Mouse (Mus musculus): ENCODE data around the gene Ramp2. TPM values are rescaled to one million over a fixed set of nuclear protein-coding genes. Genes with fewer than 3 reads are reported as not detected.

Ramp2 gene
- polyA plus RNA-seq, 1 experiment from 2014 or later = 100 TPM

DNA sequence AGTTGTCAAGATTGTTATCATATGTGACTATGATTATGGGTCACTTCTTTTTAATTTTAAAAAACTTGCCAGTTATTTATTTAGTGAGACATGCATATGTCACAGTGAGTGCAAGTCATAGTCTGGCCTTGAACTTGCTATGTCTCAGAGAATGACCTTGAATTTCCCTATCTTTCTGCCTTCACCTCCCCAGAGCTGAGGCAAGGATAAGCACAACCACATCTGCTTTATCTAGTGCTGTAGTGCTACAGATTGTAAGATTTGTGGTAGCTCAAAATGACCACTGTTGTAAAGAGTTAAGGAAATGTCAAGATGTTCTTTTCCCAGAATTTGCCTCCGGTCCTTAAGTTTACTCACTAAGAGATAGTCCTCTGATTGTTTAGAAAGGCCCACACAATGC, 12.6 kb upstream of the Ramp2 start:
- H3K27me3 ChIP-seq (replicated peaks; ENCODE audit: control insufficient read depth, insufficient read depth, low read length) = no peaks in the 10 kb centered on the region
- H3K4me3 ChIP-seq (ENCODE audit: low read length) = no peak overlapping the region
- no peaks in the 10 kb centered on the region for H3K9me3 ChIP-seq (ENCODE audit: control insufficient read depth, low read length)
- WGBS = 97% methylated on average over 1 of the region's 1 CpGs
- ATAC-seq = no peak
- H3K4me2 ChIP-seq (ENCODE audit: low read length) = no peak overlapping the region
- no peaks in the 10 kb centered on the region for H3K36me3 ChIP-seq (ENCODE audit: control insufficient read depth, insufficient read depth, low read length)
- no peak overlapping the region for H3K9ac ChIP-seq (ENCODE audit: low read depth, low read length)
- no peak overlapping the region for H3K27ac ChIP-seq (ENCODE audit: low read depth, low read length)
- peaks cover 4% of the 10 kb centered on the region; the same call in 1 of the 2 replicates for H3K4me1 ChIP-seq (ENCODE audit: control insufficient read depth, insufficient read depth, low read depth, low read length)

GRCm38 (mm10) chr11:101234124-101234523, 11.7 kb upstream of the Ramp2 start:
- Histone ChIP-seq H3K4me3 (ENCODE audit: low read length) (no peak overlapping the region), H3K9ac (ENCODE audit: low read depth, low read length) (no peak overlapping the region), H3K27me3 (replicated peaks; ENCODE audit: control insufficient read depth, insufficient read depth, low read length) (no peaks in the 10 kb centered on the region), H3K4me2 (ENCODE audit: low read length) (no peak overlapping the region), H3K27ac (ENCODE audit: low read depth, low read length) (no peak overlapping the region), H3K4me1 (ENCODE audit: control insufficient read depth, insufficient read depth, low read depth, low read length) (peaks cover 3% of the 10 kb centered on the region; the same call in 1 of the 2 replicates), H3K9me3 (ENCODE audit: control insufficient read depth, low read length) (no peaks in the 10 kb centered on the region), H3K36me3 (ENCODE audit: control insufficient read depth, insufficient read depth, low read length) (no peaks in the 10 kb centered on the region)
- ATAC-seq = no peak

DNA sequence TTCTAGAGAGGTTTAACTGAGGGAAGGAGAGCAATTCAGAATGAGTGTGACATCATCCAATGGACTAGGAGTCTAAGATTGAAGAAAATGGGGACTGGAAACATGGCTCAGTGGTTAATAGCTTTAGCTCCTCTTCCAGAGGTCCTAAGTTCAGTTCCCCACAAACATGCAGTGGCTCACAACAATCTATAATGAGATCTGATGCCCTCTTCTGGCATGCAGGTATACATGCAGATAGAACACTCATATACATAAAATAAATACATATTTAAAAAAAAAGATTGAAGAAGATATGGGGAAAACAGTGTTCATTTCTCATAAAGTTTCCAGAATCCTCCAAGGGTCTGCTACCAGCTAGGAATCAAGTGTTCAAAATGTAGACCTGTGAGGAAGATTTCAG, 10.4 kb upstream of the Ramp2 start:
- ATAC-seq = no peak
- H3K36me3 ChIP-seq (ENCODE audit: control insufficient read depth, insufficient read depth, low read length) = no peaks in the 10 kb centered on the region
- H3K9ac ChIP-seq (ENCODE audit: low read depth, low read length) = no peak overlapping the region
- no peak overlapping the region for H3K4me3 ChIP-seq (ENCODE audit: low read length)
- no peak overlapping the region for H3K4me2 ChIP-seq (ENCODE audit: low read length)
- H3K27ac ChIP-seq (ENCODE audit: low read depth, low read length) = no peak overlapping the region
- no peaks in the 10 kb centered on the region for H3K9me3 ChIP-seq (ENCODE audit: control insufficient read depth, low read length)
- no peaks in the 10 kb centered on the region for H3K4me1 ChIP-seq (ENCODE audit: control insufficient read depth, insufficient read depth, low read depth, low read length)
- H3K27me3 ChIP-seq (replicated peaks; ENCODE audit: control insufficient read depth, insufficient read depth, low read length) = no peaks in the 10 kb centered on the region

GRCm38 (mm10) chr11:101236782-101237181, 9.0 kb upstream of the Ramp2 start:
- Histone ChIP-seq H3K9me3 (ENCODE audit: control insufficient read depth, low read length) (no peaks in the 10 kb centered on the region), H3K4me1 (ENCODE audit: control insufficient read depth, insufficient read depth, low read depth, low read length) (no peaks in the 10 kb centered on the region), H3K36me3 (ENCODE audit: control insufficient read depth, insufficient read depth, low read length) (no peaks in the 10 kb centered on the region), H3K4me3 (ENCODE audit: low read length) (no peak overlapping the region), H3K4me2 (ENCODE audit: low read length) (no peak overlapping the region), H3K27me3 (replicated peaks; ENCODE audit: control insufficient read depth, insufficient read depth, low read length) (no peaks in the 10 kb centered on the region), H3K9ac (ENCODE audit: low read depth, low read length) (no peak overlapping the region), H3K27ac (ENCODE audit: low read depth, low read length) (no peak overlapping the region)
- ATAC-seq = no peak
- 93% methylated on average over 5 of the region's 5 CpGs for WGBS

DNA sequence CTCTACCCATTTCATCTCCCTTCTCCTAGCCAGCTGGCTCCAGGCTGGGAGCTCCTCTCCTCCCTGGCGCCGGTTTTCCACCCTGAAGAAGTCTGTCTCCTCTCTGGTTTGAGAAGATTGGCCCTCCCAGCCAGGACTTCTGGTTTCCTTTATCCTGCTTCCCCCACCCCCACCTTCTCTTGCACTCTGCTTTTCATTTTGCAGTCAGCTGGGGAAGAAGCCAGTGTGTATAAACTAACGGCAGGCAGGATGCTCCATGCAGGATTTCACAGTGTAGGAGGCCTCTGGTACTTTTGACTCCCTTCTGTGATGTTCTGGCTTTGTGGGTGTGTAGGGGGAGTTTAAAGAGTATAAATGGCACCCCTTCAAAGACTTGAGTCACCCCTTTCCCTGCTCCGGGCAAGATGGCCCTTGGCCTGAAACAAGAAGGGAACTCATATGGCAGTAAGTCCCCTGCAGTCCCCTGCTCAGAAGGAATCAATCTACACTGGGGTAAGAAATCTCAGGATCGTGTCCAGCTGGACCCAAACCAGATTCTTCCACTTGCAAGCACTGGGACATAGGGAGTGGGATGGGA, 7.7 kb upstream of the Ramp2 start:
- no peaks in the 10 kb centered on the region for H3K4me1 ChIP-seq (ENCODE audit: control insufficient read depth, insufficient read depth, low read depth, low read length)
- H3K9ac ChIP-seq (ENCODE audit: low read depth, low read length) = no peak overlapping the region
- H3K27me3 ChIP-seq (replicated peaks; ENCODE audit: control insufficient read depth, insufficient read depth, low read length) = no peaks in the 10 kb centered on the region
- H3K36me3 ChIP-seq (ENCODE audit: control insufficient read depth, insufficient read depth, low read length) = no peaks in the 10 kb centered on the region
- no peak overlapping the region for H3K4me3 ChIP-seq (ENCODE audit: low read length)
- H3K27ac ChIP-seq (ENCODE audit: low read depth, low read length) = peak overlapping the region; percentile 4; the same call in 1 of the 2 replicates
- WGBS = 47% methylated on average over 5 of the region's 5 CpGs
- H3K9me3 ChIP-seq (ENCODE audit: control insufficient read depth, low read length) = no peaks in the 10 kb centered on the region
- no peak for ATAC-seq
- H3K4me2 ChIP-seq (ENCODE audit: low read length) = no peak overlapping the region

GRCm38 (mm10) chr11:101245071-101245470, 757 bp upstream of the Ramp2 start:
- H3K27ac ChIP-seq (ENCODE audit: low read depth, low read length) = no peak overlapping the region
- H3K4me2 ChIP-seq (ENCODE audit: low read length) = no peak overlapping the region; the same call in 1 of the 2 replicates
- WGBS = 42% methylated on average over 4 of the region's 4 CpGs
- no peak overlapping the region for H3K9ac ChIP-seq (ENCODE audit: low read depth, low read length)
- H3K27me3 ChIP-seq (replicated peaks; ENCODE audit: control insufficient read depth, insufficient read depth, low read length) = peaks cover 23% of the 10 kb centered on the region
- no peak overlapping the region; the same call in 1 of the 2 replicates for H3K4me3 ChIP-seq (ENCODE audit: low read length)
- H3K4me1 ChIP-seq (ENCODE audit: control insufficient read depth, insufficient read depth, low read depth, low read length) = peaks cover 7% of the 10 kb centered on the region
- ATAC-seq = no peak
- no peaks in the 10 kb centered on the region for H3K36me3 ChIP-seq (ENCODE audit: control insufficient read depth, insufficient read depth, low read length)
- no peaks in the 10 kb centered on the region for H3K9me3 ChIP-seq (ENCODE audit: control insufficient read depth, low read length)

- 7% methylated on average over 7 of the region's 7 CpGs for whole genome bisulfite sequencing
Observed at GRCm38 (mm10) chr11:101246702-101247012, 829 bp downstream of the Ramp2 start.

GRCm38 (mm10) chr11:101247521-101248030, 1.7 kb downstream of the Ramp2 start:
- H3K27me3 ChIP-seq (replicated peaks; ENCODE audit: control insufficient read depth, insufficient read depth, low read length) = peaks cover 23% of the 10 kb centered on the region
- peak overlapping the region; percentile 71; the same call in 1 of the 2 replicates for H3K4me3 ChIP-seq (ENCODE audit: low read length)
- ATAC-seq = no peak
- no peak overlapping the region for H3K27ac ChIP-seq (ENCODE audit: low read depth, low read length)
- 83% methylated on average over 6 of the region's 6 CpGs for WGBS
- H3K4me2 ChIP-seq (ENCODE audit: low read length) = peak overlapping the region; percentile 98
- H3K9ac ChIP-seq (ENCODE audit: low read depth, low read length) = no peak overlapping the region
- no peaks in the 10 kb centered on the region for H3K9me3 ChIP-seq (ENCODE audit: control insufficient read depth, low read length)
- peaks cover 7% of the 10 kb centered on the region for H3K4me1 ChIP-seq (ENCODE audit: control insufficient read depth, insufficient read depth, low read depth, low read length)
- H3K36me3 ChIP-seq (ENCODE audit: control insufficient read depth, insufficient read depth, low read length) = no peaks in the 10 kb centered on the region

More at GRCm38 (mm10) chr11:101246702-101247012, 829 bp downstream of the Ramp2 start:
- Histone ChIP-seq H3K9me3 (ENCODE audit: control insufficient read depth, low read length) (no peaks in the 10 kb centered on the region), H3K4me1 (ENCODE audit: control insufficient read depth, insufficient read depth, low read depth, low read length) (peaks cover 7% of the 10 kb centered on the region), H3K4me2 (ENCODE audit: low read length) (peak overlapping the region; percentile 98), H3K36me3 (ENCODE audit: control insufficient read depth, insufficient read depth, low read length) (no peaks in the 10 kb centered on the region), H3K4me3 (ENCODE audit: low read length) (peak overlapping the region; percentile 71), H3K27me3 (replicated peaks; ENCODE audit: control insufficient read depth, insufficient read depth, low read length) (peaks cover 23% of the 10 kb centered on the region), H3K9ac (ENCODE audit: low read depth, low read length) (peak overlapping the region; percentile 88), H3K27ac (ENCODE audit: low read depth, low read length) (peak overlapping the region; percentile 61; the same call in 1 of the 2 replicates)
- ATAC-seq = no peak

- Histone ChIP-seq H3K4me1 (ENCODE audit: control insufficient read depth, insufficient read depth, low read depth, low read length) (peaks cover 12% of the 10 kb centered on the region), H3K9me3 (ENCODE audit: control insufficient read depth, low read length) (no peaks in the 10 kb centered on the region), H3K4me2 (ENCODE audit: low read length) (peak overlapping the region; percentile 0; the same call in 1 of the 2 replicates), H3K27ac (ENCODE audit: low read depth, low read length) (no peak overlapping the region), H3K27me3 (replicated peaks; ENCODE audit: control insufficient read depth, insufficient read depth, low read length) (peaks cover 23% of the 10 kb centered on the region), H3K9ac (ENCODE audit: low read depth, low read length) (no peak overlapping the region), H3K36me3 (ENCODE audit: control insufficient read depth, insufficient read depth, low read length) (no peaks in the 10 kb centered on the region), H3K4me3 (ENCODE audit: low read length) (no peak overlapping the region)
- WGBS = 35% methylated on average over 14 of the region's 14 CpGs
- ATAC-seq = no peak
Observed at GRCm38 (mm10) chr11:101248258-101248994, 2.6 kb downstream of the Ramp2 start.

All from hindbrain, embryonic 16.5 days (tissue).